Mouse (Mus musculus) kidney, postnatal 36 days (tissue): Measurements from ENCODE around the gene Wdr64.

ENCODE experiments used
- DNase-seq, 2 experiments: peaks; one replicate each; pipeline ENCODE4 v3.0.0; 2021 to 2022; ENCODE audit warnings: mixed read lengths in 2 of 2

Gene Wdr64

GRCm38 (mm10) chr1:175698293-175698692, at the start of gene Wdr64:
Gene Wdr64 (plus strand): TSS chr1:175698593.
- no peak for DNase-seq

DNA sequence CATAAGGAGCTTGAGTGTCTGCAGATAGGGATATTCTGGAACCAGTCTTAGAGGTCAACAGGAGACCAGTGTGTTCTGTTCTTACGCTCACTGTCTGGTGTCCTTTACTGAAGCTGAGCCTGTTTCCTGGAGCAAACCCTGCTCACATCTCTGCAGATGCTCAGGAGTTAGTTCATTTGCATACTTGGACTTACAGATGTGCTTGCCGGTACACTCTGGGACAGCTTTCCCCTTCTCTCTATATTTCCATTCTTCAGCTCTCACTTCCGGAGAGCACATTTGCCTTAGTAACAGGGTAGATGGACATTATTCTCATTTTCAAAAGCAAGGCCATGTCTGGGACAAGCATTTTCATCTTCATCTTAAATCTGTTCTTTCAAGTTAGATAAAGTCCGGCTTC, 49.8 kb upstream of the Wdr64 start:
- DNase-seq = no peak

DNA sequence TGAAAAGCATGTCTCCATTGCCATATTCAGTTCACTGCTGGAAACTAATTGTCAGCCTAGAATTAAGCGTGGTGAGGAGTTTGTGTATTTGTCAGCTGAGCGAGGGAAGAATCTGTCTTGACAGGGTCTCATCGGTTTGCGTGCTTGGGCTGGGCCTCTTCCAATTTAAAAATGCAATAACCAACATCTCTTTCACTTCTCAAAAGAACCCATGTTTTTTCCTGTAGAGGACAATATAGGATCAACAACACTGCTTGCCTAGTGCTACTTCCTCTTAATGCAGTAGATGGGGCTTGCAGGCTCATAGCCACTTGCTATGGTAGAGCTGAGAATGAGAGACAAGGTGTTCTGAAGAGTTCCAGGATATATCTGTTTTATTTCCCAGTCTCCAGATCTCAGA, 38.5 kb upstream of the Wdr64 start:
- no peak for DNase-seq

GRCm38 (mm10) chr1:175668666-175669405, 29.6 kb upstream of the Wdr64 start:
- DNase-seq = peak; percentile 20 to 53

DNA sequence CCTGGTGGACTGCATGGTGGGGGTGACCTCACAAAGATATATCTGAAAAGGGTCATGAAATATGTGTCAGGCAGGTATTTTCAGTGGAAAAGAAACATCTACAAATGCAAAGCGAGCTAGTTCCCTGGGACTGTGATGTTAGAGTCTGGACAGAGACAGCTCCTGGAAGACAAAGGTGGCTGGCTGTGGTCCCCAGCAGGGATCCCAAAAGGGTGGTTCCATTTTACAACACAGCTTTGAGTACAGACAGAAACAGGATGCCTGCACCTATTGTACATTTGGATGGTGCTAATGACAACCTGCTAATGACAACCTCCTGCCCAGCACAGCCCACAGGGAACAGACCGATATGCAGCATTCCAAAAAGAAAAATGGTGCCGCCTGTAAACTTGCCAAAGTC, 28.9 kb upstream of the Wdr64 start:
- DNase-seq = no peak

DNA sequence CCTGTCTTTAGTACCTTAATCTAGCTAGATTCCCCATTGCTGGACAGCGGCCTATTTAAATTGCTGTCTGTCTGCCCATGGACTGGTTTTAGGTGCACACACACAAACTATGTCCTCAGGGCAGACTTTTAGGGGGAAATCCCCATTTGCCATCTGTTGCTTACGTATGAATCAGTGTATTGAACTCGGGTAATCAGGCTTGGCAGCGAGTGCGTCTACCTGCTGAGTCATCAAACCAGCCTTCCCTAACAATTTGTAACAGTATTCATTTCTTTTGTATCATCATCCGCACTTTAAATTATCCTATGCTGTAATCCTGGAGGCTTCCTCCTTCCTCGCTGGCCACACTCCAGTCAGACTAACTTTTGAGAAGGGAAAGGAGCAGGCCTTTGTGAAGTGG, 28.4 kb upstream of the Wdr64 start:
- DNase-seq = no peak

GRCm38 (mm10) chr1:175671626-175672025, 26.8 kb upstream of the Wdr64 start:
- no peak for DNase-seq

DNA sequence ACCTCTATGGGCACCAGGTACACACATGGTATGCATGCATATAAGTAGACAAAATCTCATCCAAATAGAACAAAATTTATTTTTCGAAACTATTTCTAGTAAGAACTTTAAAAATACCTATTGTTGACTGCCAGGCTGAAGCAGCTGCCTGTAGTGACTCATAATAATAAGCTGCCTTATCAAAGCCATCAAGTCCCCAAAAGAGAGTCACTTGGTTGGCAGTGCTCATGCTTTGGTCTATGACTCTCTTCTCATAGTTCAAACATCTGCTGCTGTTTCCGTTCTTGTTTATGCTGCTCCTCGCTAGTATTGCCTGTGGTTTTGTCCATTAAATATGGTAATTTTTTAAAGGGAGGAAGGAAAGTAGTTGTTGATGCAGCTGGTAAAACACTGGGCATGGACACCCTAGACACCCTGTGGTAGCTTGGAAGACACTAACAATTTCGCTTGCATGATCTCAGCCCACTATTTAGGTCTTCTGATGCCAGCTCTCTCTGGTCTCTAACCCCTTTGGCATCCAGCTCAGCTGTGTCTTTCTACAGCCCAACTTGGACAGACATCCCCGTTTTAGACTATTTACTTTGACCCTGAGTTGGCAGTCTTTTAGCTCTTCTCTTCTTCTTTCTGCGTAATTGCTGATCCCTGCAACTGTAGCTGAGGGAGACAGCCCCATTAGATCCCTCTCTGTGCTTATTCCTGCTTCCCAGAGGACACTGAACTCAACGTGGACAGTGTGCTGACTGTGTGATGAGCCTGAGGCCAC, 24.6 kb upstream of the Wdr64 start:
- no peak for DNase-seq

DNA sequence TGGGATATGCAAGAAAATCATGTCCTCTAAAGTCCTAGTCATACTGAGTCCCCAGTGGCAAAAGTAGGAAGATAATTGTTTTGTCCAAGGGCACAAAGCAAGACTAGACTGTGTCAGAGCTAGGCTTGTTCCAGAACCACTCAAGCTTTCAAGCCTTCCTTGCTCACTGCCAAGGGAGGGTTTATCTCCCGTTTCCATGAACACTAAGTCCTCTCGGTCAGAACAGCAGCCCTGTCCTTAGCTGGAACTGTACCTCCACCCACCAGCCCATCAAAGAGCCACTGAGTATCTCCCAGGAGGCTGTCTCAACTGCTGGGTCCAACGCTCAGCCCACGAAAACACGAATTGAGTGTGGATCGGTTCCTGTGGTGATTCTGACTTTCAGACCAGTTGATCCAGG, 23.3 kb upstream of the Wdr64 start:
- DNase-seq = no peak

- no peak for DNase-seq
Measured at GRCm38 (mm10) chr1:175677459-175677858, 20.9 kb upstream of the Wdr64 start.

GRCm38 (mm10) chr1:175680995-175681394, 17.4 kb upstream of the Wdr64 start:
- DNase-seq = no peak

GRCm38 (mm10) chr1:175691686-175692245, 6.6 kb upstream of the Wdr64 start:
- no peak for DNase-seq

GRCm38 (mm10) chr1:175692246-175692996, 6.0 kb upstream of the Wdr64 start, which contains the start of the genes Opn3 and Chml:
Gene Opn3 (minus strand): TSS chr1:175692776.
Gene Chml (minus strand): TSS chr1:175692901.
- peak; percentile 99 to 100 for DNase-seq

- DNase-seq = no peak
Measured at GRCm38 (mm10) chr1:175692997-175693361, 5.4 kb upstream of the Wdr64 start.

- DNase-seq = peak in 1 of 2 experiments; percentile 9
Measured at GRCm38 (mm10) chr1:175693429-175693960, 4.9 kb upstream of the Wdr64 start.

DNA sequence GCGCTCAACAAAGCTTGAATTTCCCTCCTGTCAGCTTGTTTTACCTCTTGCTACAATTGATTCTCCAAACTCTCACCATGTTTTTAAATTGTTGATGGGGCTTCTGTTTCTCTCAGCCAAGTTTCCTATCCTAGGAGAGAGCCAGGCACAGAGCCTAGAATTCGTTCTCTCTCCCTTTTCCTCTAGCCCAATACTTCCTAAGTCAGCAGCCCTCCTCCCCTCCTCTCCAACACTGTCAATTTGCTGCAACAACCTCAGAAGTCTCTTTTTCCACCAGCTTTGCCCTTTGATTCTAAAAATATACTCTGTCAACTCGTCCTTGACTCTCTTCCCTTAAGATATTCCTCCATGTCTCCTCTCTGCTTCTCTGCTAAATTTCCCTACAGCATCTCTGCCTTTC, 982 bp downstream of the Wdr64 start:
- DNase-seq = no peak

DNA sequence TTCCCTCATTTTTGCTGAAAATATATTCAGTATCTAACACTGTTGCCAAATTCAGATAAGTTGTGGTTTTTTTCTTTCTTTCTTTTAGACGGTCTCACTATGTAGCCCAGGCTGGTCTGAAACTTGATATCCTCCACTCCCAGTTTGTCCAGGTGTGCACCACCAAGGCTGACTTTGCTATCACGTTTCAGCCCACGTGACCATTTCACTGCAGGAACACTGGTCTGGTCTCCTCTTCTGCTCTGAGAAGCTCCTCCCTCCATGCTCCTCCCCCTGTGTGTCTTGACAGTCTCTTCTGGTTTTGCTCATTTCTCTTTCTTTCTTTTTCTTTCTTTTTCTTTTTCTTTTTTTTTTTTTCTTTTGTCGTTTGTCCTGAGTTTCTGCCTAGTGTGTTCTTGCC, 1.4 kb downstream of the Wdr64 start:
- DNase-seq = peak; percentile 13 to 14

- DNase-seq = no peak
Measured at GRCm38 (mm10) chr1:175701145-175701544, 2.8 kb downstream of the Wdr64 start.

GRCm38 (mm10) chr1:175707599-175707998, 9.2 kb downstream of the Wdr64 start:
- no peak for DNase-seq

- DNase-seq = no peak
Measured at GRCm38 (mm10) chr1:175708013-175708412, 9.6 kb downstream of the Wdr64 start.

GRCm38 (mm10) chr1:175712338-175712909, 14.0 kb downstream of the Wdr64 start:
- DNase-seq = peak in 1 of 2 experiments; percentile 5

- no peak for DNase-seq
Measured at GRCm38 (mm10) chr1:175716832-175717231, 18.4 kb downstream of the Wdr64 start.
